Mouse (Mus musculus) gastrocnemius, postnatal 14 days (tissue): Measurements from ENCODE around the gene Trp63. TPM values are rescaled to one million over a fixed set of nuclear protein-coding genes. Genes with fewer than 3 reads are reported as not detected.

Experiments
- DNase-seq: peaks from one replicate; pipeline ENCODE4 v3.0.0; 2021; ENCODE audit warnings: mixed read lengths
- intact Hi-C: fragments of 180-260 bp; cut with DNase I; formaldehyde crosslinking; loops from one replicate; pipeline ENCODE4 v1.15.1; 2025; ENCODE audit warnings: low total_unique reads
- total RNA-seq, 2 experiments: library from RNA; stranded (reverse); gene quantifications; 2 replicates each; pipeline ENCODE4 v1.2.3; 2021

Gene Trp63
- total RNA-seq, 2 experiments from 2014 or later: 10.7 to 13.0 TPM

DNA sequence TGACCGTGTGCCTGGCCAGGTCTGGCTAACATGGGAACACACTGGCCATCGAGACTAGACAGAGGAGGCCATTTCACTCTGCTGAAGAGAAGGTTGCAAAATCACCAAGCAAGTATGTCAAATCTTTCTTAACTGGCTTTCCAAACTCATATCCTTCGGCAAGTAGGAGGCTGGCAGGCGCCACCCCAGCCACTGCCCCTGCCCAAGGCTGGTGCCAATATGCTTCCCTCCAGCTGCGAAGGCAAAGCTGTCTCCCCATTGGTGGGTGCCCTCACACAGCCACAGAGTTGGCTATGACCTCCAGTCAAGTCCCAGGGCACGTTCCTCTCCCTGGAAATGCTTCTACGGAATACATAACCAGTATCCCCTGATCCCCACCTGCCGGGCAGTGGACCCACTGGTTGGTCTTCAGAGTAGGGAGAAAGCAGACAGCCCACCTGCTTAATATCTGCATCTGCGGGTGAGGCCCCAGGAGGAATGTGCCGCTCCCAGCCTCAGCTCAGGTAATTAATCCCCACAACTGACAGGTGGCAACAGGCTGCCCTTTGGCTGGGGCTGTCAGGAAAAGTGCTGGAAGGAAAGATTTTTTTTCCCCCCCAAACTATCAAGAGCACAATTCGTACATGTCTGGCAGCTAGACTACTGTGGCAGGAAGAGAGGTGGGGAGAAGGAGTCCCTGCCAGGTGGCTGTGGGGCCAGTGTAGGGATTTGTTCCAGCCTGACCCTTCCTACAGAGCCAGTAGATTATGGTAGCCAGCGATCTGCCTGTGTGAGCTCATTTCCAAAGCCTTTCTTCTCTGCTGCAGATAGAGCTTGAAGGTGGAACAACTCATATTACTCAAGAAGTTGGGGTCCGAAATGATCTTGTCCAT, 166.3 kb downstream of the Trp63 start:
- no peak for DNase-seq
- intact Hi-C loops: no loop called here

DNA sequence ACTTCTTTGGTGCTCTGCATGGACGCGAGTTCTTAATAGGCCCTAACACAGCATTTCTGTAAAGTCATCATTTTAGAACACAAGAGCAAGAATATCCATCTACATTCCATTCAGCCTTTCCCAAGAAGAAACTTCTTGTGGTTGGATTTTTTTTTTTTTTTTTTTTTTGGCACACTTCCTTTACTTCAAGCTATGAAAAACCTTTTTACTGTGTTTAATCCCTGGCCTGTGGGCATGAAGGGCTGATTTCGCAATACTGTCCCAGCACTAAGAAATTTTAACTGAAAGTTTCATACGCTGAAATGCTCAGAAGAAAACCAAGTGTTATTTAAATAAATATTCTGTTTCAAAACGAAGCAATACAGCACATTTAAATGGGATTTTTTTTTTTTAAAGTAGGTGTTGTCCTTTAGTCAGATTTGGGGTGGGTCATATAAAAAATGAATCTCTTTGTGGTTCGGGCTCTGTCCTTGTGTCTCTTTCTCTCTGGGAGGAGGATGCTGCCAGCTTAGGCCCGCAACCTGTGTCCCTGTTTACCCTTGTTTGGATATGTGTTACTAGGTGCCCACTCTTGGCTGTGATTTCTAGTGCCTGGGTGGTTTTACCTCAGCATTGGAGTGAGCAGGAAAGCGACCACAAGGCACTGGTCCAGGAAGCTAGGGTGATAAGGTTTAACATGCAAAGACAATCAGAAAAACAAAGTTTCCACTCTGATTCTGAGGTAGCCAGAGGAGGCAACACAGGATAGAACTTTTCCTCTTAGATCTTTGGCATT, 177.4 kb downstream of the Trp63 start:
- no peak for DNase-seq
- intact Hi-C loops: no loop called here

DNA sequence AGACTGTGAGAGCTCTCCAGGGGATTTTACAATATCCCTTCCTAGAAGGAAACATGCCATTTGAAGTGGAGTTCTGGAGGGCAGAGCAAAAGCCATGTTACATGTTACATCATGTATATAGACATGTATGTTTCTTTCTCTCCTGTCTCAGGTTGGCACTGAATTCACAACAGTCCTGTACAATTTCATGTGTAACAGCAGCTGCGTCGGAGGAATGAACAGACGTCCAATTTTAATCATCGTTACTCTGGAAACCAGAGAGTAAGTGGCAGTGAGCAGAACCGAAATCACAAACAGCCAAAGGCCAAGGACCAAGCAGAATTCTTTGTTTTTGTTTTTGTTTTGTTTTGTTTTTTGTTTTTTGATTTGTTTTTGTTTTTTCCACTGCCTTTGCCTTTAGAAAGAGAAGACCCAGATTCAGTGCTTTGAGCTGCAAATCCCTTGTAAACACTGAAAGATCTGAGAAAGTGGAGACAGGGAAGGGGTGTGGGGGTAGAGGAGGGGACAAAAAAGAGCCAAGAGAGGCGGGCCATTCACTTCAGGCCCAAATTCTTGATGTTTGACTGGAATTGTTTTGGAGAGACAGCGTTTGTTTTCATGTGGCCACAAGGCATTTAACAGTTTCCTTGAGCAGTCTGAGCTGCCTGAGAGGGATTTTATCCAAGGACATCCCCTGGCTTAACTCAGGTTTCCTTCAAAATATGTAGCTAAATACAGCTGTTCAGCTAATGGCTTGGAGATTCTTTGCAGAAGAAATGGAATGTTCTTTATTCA, 181.7 kb downstream of the Trp63 start:
- no peak for DNase-seq
- intact Hi-C loops: no loop called here

GRCm38 (mm10) chr16:25871503-25871902, 187.9 kb downstream of the Trp63 start:
- intact Hi-C loops: no loop called here
- DNase-seq: no peak

- intact Hi-C loops: no loop called here
- no peak for DNase-seq
Observed at GRCm38 (mm10) chr16:25875681-25876080, 192.1 kb downstream of the Trp63 start.

GRCm38 (mm10) chr16:25877416-25877965, 193.9 kb downstream of the Trp63 start:
- intact Hi-C loops: no loop called here
- DNase-seq: no peak

GRCm38 (mm10) chr16:25878116-25878515, 194.6 kb downstream of the Trp63 start:
- DNase-seq: no peak
- intact Hi-C loops: no loop called here

DNA sequence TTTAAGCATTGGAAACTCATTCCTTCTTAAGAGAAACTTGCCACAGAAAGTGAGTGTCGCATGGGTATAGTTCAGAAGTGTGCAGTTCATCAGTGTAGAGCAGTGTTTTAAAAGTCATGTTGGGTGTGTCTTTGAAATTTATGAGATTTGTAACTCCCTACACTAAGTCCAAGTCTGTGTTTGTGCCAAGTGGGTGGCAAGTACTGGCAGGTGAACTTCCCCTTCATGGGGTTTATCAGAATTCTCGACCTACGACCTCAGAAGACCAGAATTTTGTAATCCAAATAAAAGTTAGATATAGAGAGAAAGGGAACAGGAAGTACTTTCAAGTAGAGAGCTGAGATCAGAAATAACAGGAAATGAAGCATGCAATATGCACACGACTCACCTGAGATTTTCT, 215.5 kb downstream of the Trp63 start:
- intact Hi-C loops: no loop called here
- DNase-seq: no peak

DNA sequence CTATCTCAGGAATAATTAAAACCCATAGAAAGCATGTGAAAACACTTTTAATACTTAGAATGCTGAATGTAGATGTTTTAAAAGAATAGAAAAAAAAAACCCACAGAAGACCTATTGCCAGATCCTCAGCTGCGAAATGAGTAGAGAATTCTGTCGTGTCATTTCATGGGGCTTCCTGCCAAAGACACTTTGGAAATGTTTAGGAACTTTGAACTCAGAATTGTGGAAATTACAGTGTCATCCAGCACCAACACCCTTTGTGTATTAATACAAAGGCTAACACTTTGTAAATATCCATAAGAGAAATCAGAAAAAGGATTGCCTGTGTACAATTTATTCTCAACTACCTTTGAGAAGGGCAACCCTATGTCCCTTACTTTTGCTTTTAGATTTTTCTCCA, 216.1 kb downstream of the Trp63 start:
- intact Hi-C loops: no loop called here
- DNase-seq: no peak

DNA sequence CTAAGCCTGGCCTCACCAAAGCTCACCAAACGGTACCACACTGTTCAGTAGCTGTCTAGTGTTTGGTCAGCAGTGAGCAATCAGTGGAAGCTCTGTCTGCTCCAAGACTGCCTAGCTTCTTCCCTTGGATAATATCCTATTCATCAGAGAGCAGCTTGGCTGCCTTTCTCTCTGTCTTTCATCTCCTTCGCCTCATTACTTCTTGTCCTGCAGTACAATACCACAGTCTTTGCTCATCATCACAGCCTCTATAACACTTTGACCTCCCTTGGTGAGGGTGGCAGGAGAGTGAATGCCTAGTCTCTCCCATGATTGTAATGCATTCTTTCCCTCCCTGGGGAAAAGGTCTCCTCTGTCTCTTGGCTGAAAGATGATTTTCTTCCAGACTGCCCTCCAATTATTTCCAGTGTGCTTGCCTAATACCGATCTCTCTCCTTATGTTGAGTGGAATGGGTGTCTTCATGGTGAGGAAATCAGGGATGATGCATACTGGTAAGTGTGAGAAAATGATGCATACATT, 216.9 kb downstream of the Trp63 start:
- intact Hi-C loops: no loop called here
- DNase-seq: no peak

DNA sequence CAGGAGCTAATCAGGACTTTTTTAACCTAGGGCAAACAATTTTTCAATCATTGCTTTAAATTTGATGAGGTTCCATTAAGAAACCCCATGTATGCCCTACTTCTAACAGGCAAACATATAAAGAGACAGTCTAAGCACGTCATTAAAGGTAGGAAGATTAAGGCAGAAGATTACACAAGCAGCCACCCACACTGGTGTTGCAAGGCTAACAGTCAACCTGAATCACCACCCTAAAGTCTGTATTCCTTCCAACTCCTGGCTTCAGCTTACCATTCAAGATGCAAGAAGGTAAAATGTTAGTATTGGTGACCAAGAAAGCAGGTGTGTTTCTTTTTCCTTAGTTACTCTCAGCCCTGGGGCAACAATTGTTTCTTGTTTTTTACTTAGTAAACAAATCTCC, 228.6 kb downstream of the Trp63 start:
- intact Hi-C loops: no loop called here
- no peak for DNase-seq

GRCm38 (mm10) chr16:25934181-25934580, 250.6 kb downstream of the Trp63 start:
- no peak for DNase-seq
- intact Hi-C loops: no loop called here
